Mouse (Mus musculus): Measurements from ENCODE around the gene Eml6.

DNA sequence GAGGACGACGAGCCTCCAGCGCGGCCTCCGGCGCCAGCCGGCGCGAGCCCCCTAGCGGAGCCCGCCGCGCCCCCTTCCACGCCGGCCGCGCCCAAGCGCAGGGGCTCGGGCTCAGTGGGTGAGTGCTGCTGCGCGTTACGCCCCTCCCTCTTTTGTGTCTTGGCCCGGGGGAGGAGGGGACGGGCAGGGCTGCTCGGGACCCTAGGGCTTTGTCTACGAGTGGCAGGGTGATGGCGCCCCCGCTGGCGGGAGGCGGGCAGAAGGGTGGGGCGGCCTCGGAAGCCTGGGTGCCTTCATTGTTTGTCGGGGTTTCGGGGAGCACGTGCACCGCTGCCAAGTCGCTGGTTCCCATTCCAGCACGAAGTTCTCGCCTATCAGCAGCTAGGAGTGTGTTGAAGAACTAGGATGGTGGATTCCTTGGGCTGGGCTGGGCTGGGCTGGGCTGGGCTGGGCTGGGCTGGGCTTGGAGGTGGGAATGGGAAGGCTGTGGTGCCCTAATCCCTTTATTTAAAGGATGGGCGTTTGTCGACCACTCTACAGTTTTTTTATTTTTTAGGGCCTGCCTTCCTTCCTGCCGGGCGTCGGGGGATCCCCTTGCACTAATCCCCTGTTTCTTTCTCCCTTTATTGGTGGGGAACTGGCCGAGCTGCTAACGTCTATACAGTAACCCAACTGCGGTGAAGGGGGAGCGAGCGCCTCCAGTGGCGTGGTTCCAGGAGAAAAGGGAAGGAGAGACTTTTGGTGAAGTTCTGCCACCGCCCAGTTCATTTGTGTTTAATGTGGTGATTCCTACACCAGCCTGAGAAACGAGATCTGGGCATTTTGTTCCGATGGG, 332.0 kb downstream of the Eml6 start:
- TF ChIP-seq CTCF (IDR thresholded peaks at IDR 0.05; ENCODE audit: low read depth, low read length) = peak; percentile 28
- no peak for TF ChIP-seq TAL1 (conservative IDR thresholded peaks at IDR 0.05; ENCODE audit: low read depth, low read length)
- no peak for TF ChIP-seq GATA1 (IDR thresholded peaks at IDR 0.05; ENCODE audit: borderline replicate concordance, low read length)
- no peak for TF ChIP-seq GATA2 (IDR thresholded peaks at IDR 0.05; ENCODE audit: borderline replicate concordance, low read depth, low read length)
- TF ChIP-seq POLR2AphosphoS5 (IDR thresholded peaks at IDR 0.05; ENCODE audit: insufficient replicate concordance, low read depth, low read length) = no peak

All from G1E (cell line).